Mouse (Mus musculus): ENCODE results near the gene Cryge.

- no peak for TF ChIP-seq CTCF (IDR thresholded peaks at IDR 0.05; ENCODE audit: extremely low read depth, insufficient read depth, insufficient read length, insufficient replicate concordance)
- no peak for TF ChIP-seq POLR2A (IDR thresholded peaks at IDR 0.05; ENCODE audit: low read depth, low read length)
Measured at GRCm38 (mm10) chr1:65041837-65042236, 9.1 kb downstream of the Cryge start.
